Mouse (Mus musculus): Measurements from ENCODE around the gene 1700008O03Rik. TPM values are rescaled to one million over a fixed set of nuclear protein-coding genes. Genes with fewer than 3 reads are reported as not detected.
A peak's percentile ranks its signal among the peaks of the same experiment; 100 is the strongest.

Gene 1700008O03Rik
- polyA plus RNA-seq (2012) = 0.04 and 0.06 TPM in 2 replicates

- H3K27me3 ChIP-seq (ENCODE audit: control insufficient read depth) = peaks cover 67% of the 10 kb centered on the region
- peak within 1 kb of the TSS; percentile 12 for H3K4me3 ChIP-seq (replicated peaks)
- no peaks in the 10 kb centered on the region for H3K9me3 ChIP-seq (ENCODE audit: control insufficient read depth, low read length)
- no peaks in the 10 kb centered on the region for H3K36me3 ChIP-seq (ENCODE audit: control insufficient read depth)
- TF ChIP-seq TAL1 (IDR thresholded peaks at IDR 0.05; ENCODE audit: low read length) (no peak), GATA1 (IDR thresholded peaks at IDR 0.05; ENCODE audit: low read length) (no peak)
- no peaks in the 10 kb centered on the region; the same call in 1 of the 2 replicates for H3K4me1 ChIP-seq (ENCODE audit: control insufficient read depth)
Observed at GRCm38 (mm10) chr7:44385720-44386119, at the start of gene 1700008O03Rik. 1700008O03Rik (minus strand) TSS chr7:44385820.

GRCm38 (mm10) chr7:44434089-44434488, 48.5 kb upstream of the 1700008O03Rik start:
- Histone ChIP-seq H3K4me1 (ENCODE audit: control insufficient read depth) (peaks cover 60% of the 10 kb centered on the region), H3K9me3 (ENCODE audit: control insufficient read depth, low read length) (peaks cover 14% of the 10 kb centered on the region), H3K4me3 (replicated peaks) (no peak overlapping the region), H3K36me3 (ENCODE audit: control insufficient read depth) (no peaks in the 10 kb centered on the region), H3K27me3 (ENCODE audit: control insufficient read depth) (peaks cover 86% of the 10 kb centered on the region)
- TF ChIP-seq TAL1 (IDR thresholded peaks at IDR 0.05; ENCODE audit: low read length) (no peak), GATA1 (IDR thresholded peaks at IDR 0.05; ENCODE audit: low read length) (no peak)

- H3K4me1 ChIP-seq (ENCODE audit: control insufficient read depth) = peaks cover 60% of the 10 kb centered on the region
- TF ChIP-seq TAL1 (IDR thresholded peaks at IDR 0.05; ENCODE audit: low read length) (no peak), GATA1 (IDR thresholded peaks at IDR 0.05; ENCODE audit: low read length) (no peak)
- H3K9me3 ChIP-seq (ENCODE audit: control insufficient read depth, low read length) = peaks cover 16% of the 10 kb centered on the region
- H3K36me3 ChIP-seq (ENCODE audit: control insufficient read depth) = no peaks in the 10 kb centered on the region
- peaks cover 90% of the 10 kb centered on the region for H3K27me3 ChIP-seq (ENCODE audit: control insufficient read depth)
- H3K4me3 ChIP-seq (replicated peaks) = no peak overlapping the region
Observed at GRCm38 (mm10) chr7:44433371-44433770, 47.8 kb upstream of the 1700008O03Rik start.

GRCm38 (mm10) chr7:44432550-44432949, 46.9 kb upstream of the 1700008O03Rik start:
- Histone ChIP-seq H3K4me1 (ENCODE audit: control insufficient read depth) (peaks cover 52% of the 10 kb centered on the region), H3K27me3 (ENCODE audit: control insufficient read depth) (peaks cover 90% of the 10 kb centered on the region), H3K9me3 (ENCODE audit: control insufficient read depth, low read length) (peaks cover 19% of the 10 kb centered on the region), H3K36me3 (ENCODE audit: control insufficient read depth) (no peaks in the 10 kb centered on the region), H3K4me3 (replicated peaks) (no peak overlapping the region)
- no peak for TF ChIP-seq GATA1 (IDR thresholded peaks at IDR 0.05; ENCODE audit: low read length)
- TF ChIP-seq TAL1 (IDR thresholded peaks at IDR 0.05; ENCODE audit: low read length) = no peak

DNA sequence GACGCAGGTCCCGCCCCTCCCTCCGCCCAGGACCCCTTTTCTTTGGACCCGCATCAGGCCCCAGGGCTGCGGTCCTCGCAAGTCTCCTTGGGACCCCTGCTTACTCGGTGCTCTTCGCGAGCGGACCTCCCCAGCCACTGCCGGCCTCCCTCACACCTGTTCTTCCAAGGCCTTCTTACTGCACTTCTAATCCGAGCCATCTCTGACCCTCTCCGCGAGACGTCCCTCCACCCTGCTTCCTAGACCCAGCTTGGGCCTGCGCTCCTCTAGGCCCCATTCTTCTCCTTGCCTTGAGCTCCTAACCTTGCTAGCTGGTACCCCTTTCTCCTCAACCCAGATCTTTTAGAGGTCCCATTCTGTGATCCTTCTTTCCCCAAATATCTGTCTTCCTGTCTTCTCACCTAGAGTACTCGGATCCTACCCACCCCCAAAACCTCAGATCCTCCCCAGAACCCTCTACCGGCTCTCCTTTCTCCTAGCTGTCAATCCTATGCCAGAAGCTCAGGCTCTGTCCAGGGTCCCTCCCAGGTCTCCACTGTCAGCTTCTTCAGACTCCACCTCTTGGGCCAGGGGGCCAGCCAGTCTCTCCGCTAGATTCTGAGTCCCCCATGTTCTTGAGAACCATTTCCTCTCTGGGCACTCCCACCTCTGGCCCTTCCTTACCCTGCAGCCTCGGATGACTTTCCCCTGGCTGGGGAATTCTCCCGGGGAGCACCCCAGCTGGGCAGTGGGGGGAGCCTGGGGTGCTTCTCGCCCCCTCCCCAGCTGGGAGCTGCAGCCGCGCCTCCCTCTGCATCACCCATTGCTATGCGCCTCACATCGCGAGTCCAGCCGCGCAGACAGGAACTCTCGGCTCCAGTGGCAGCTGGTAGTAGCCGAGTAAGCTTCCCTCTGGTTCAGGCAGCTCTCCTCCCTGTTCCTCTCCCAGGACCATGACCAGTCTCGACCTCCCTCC, 44.2 kb upstream of the 1700008O03Rik start:
- H3K9me3 ChIP-seq (ENCODE audit: control insufficient read depth, low read length) = peaks cover 19% of the 10 kb centered on the region
- H3K36me3 ChIP-seq (ENCODE audit: control insufficient read depth) = no peaks in the 10 kb centered on the region
- H3K4me3 ChIP-seq (replicated peaks) = no peak overlapping the region
- TF ChIP-seq TAL1 (IDR thresholded peaks at IDR 0.05; ENCODE audit: low read length) = no peak
- no peak for TF ChIP-seq GATA1 (IDR thresholded peaks at IDR 0.05; ENCODE audit: low read length)
- H3K4me1 ChIP-seq (ENCODE audit: control insufficient read depth) = peaks cover 25% of the 10 kb centered on the region
- H3K27me3 ChIP-seq (ENCODE audit: control insufficient read depth) = peaks cover 90% of the 10 kb centered on the region

DNA sequence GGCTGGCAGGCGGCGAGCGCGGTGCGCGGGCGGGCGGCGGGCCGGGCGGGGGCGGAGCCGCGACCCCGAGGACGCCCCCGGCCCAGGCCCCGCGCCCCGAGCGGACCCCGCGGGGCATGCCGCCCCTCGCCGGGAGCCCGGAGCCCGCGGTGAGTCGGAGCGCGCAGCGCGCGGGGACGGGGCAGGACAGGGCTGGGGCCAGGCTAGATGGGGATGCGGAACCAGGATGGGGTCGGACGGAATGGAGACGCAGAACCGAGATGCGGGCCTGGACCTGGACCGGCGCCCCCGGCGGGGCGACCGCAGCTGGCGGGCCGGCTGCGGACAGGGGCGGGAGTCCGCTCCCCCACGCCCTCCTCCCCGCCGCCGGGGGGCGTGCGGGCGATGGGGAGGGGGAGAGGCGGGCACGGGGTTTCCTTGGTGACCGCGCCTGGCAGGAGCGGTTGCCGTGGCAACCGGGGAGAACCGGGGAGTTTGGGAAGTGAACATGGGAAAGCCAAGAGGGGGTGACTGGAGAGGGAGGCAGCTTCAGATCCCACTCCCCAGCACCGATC, 43.4 kb upstream of the 1700008O03Rik start, which contains the start of gene Lrrc4b:
Gene Lrrc4b (plus strand): TSS at position 51 of the 554 bp plus-strand sequence.
- Histone ChIP-seq H3K4me1 (ENCODE audit: control insufficient read depth) (peaks cover 18% of the 10 kb centered on the region), H3K9me3 (ENCODE audit: control insufficient read depth, low read length) (peaks cover 19% of the 10 kb centered on the region), H3K4me3 (replicated peaks) (no peak within 1 kb of the TSS), H3K36me3 (ENCODE audit: control insufficient read depth) (no peaks in the 10 kb centered on the region), H3K27me3 (ENCODE audit: control insufficient read depth) (peaks cover 86% of the 10 kb centered on the region)
- TF ChIP-seq TAL1 (IDR thresholded peaks at IDR 0.05; ENCODE audit: low read length) (no peak), GATA1 (IDR thresholded peaks at IDR 0.05; ENCODE audit: low read length) (no peak)

GRCm38 (mm10) chr7:44428171-44428950, 42.7 kb upstream of the 1700008O03Rik start:
- TF ChIP-seq TAL1 (IDR thresholded peaks at IDR 0.05; ENCODE audit: low read length) (no peak), GATA1 (IDR thresholded peaks at IDR 0.05; ENCODE audit: low read length) (no peak)
- Histone ChIP-seq H3K9me3 (ENCODE audit: control insufficient read depth, low read length) (peaks cover 17% of the 10 kb centered on the region), H3K4me3 (replicated peaks) (no peak overlapping the region), H3K36me3 (ENCODE audit: control insufficient read depth) (no peaks in the 10 kb centered on the region), H3K27me3 (ENCODE audit: control insufficient read depth) (peaks cover 87% of the 10 kb centered on the region), H3K4me1 (ENCODE audit: control insufficient read depth) (peaks cover 11% of the 10 kb centered on the region)

GRCm38 (mm10) chr7:44427666-44428065, 42.0 kb upstream of the 1700008O03Rik start:
- H3K9me3 ChIP-seq (ENCODE audit: control insufficient read depth, low read length) = peaks cover 15% of the 10 kb centered on the region; the same call in 1 of the 2 replicates
- no peak for TF ChIP-seq GATA1 (IDR thresholded peaks at IDR 0.05; ENCODE audit: low read length)
- H3K27me3 ChIP-seq (ENCODE audit: control insufficient read depth) = peaks cover 87% of the 10 kb centered on the region
- H3K36me3 ChIP-seq (ENCODE audit: control insufficient read depth) = no peaks in the 10 kb centered on the region
- no peak overlapping the region for H3K4me3 ChIP-seq (replicated peaks)
- peaks cover 5% of the 10 kb centered on the region for H3K4me1 ChIP-seq (ENCODE audit: control insufficient read depth)

All from erythroblast, embryonic 14.5 days (primary cell).